Mouse (Mus musculus) MEL (cell line): ENCODE data around the gene Pde4a. TPM values are rescaled to one million over a fixed set of nuclear protein-coding genes. Genes with fewer than 3 reads are reported as not detected.

Experiments
- DNase-seq: peaks from one replicate; pipeline ENCODE4 v3.0.0; 2011; ENCODE audit warnings: low read depth, low spot score
- H3K27ac ChIP-seq: 2 replicates; pipeline ENCODE4 v1.5.1; 2012; ENCODE audit warnings: low read depth, mild to moderate bottlenecking, control low read depth, low read length, moderate library complexity; ENCODE audit not compliant: control insufficient read depth
- H3K27me3 ChIP-seq, 2 experiments: fragments of 150-350 bp in 1 of 2; sonication (generic) in 1 of 2; 2 replicates each; pipeline ENCODE4 v1.6.1; 2012; ENCODE audit warnings: low read length in 2 of 2, mild to moderate bottlenecking in 2 of 2, improper control_type of control experiment in 1 of 2, moderate library complexity in 1 of 2; ENCODE audit not compliant: insufficient read depth in 2 of 2, control insufficient read depth in 1 of 2
- H3K36me3 ChIP-seq, 2 experiments: 2 replicates each; pipeline ENCODE4 v1.6.1; 2012 to 2014; ENCODE audit warnings: low read length in 2 of 2, improper control_type of control experiment in 1 of 2, inconsistent platforms in 1 of 2, mild to moderate bottlenecking in 1 of 2; ENCODE audit not compliant: insufficient read depth in 2 of 2, control insufficient read depth in 1 of 2
- H3K4me1 ChIP-seq, 2 experiments: fragments of 150-350 bp in 1 of 2; sonication (generic) in 1 of 2; 2 replicates each; pipeline ENCODE4 v1.6.1; 2012; ENCODE audit warnings: low read length in 2 of 2, improper control_type of control experiment in 1 of 2, mild to moderate bottlenecking in 1 of 2; ENCODE audit not compliant: insufficient read depth in 2 of 2, control insufficient read depth in 1 of 2
- H3K4me3 ChIP-seq, 2 experiments: fragments of 150-350 bp in 1 of 2; sonication (generic) in 1 of 2; 2 replicates each; pipeline ENCODE4 v1.5.1; 2012; ENCODE audit warnings: low read depth in 2 of 2, low read length in 2 of 2, mild to moderate bottlenecking in 2 of 2, moderate library complexity in 2 of 2, control low read depth in 1 of 2, improper control_type of control experiment in 1 of 2; ENCODE audit not compliant: control insufficient read depth in 1 of 2, insufficient read depth in 1 of 2
- H3K79me2 ChIP-seq: 2 replicates; pipeline ENCODE4 v1.6.1; 2012; ENCODE audit warnings: mild to moderate bottlenecking, low read length, moderate library complexity; ENCODE audit not compliant: control insufficient read depth, poor library complexity, insufficient read depth
- H3K9ac ChIP-seq: 2 replicates; pipeline ENCODE4 v1.6.1; 2012; ENCODE audit warnings: low read depth, mild to moderate bottlenecking, control low read depth, low read length, moderate library complexity; ENCODE audit not compliant: control insufficient read depth, poor library complexity, severe bottlenecking
- H3K9me3 ChIP-seq: fragments of 150-350 bp; sonication (generic); replicated peaks from 2 replicates; pipeline ENCODE4 v1.6.1; 2012; ENCODE audit warnings: mild to moderate bottlenecking, low read length, improper control_type of control experiment, moderate library complexity; ENCODE audit not compliant: insufficient read depth
- CTCF ChIP-seq, 3 experiments: IDR thresholded peaks in 2 of 3; conservative IDR thresholded peaks in 1 of 3; 2 replicates each; pipeline ENCODE4 v1.5.1; 2011 to 2012; ENCODE audit warnings: low read length in 3 of 3, low read depth in 2 of 3, mild to moderate bottlenecking in 2 of 3, improper control_type of control experiment in 1 of 3, inconsistent platforms in 1 of 3, mixed read lengths in 1 of 3, moderate library complexity in 1 of 3; ENCODE audit not compliant: control insufficient read depth in 1 of 3, insufficient read depth in 1 of 3, poor library complexity in 1 of 3, severe bottlenecking in 1 of 3
- MAX ChIP-seq: IDR thresholded peaks from 2 replicates; pipeline ENCODE4 v1.6.1; 2011; ENCODE audit warnings: low read length, improper control_type of control experiment
- MAZ ChIP-seq: IDR thresholded peaks from 2 replicates; pipeline ENCODE4 v1.6.1; 2012; ENCODE audit warnings: low read depth, mild to moderate bottlenecking, inconsistent platforms, low read length, improper control_type of control experiment
- MEF2A ChIP-seq: IDR thresholded peaks from 2 replicates; pipeline ENCODE4 v1.6.1; 2014; ENCODE audit warnings: low read depth, mild to moderate bottlenecking, inconsistent platforms, low read length, improper control_type of control experiment; ENCODE audit not compliant: poor library complexity, insufficient replicate concordance, severe bottlenecking; ENCODE audit errors: extremely low read depth
- MXI1 ChIP-seq: IDR thresholded peaks from 2 replicates; pipeline ENCODE4 v1.6.1; 2011; ENCODE audit warnings: mild to moderate bottlenecking, low read depth, low read length, improper control_type of control experiment
- MYC ChIP-seq: IDR thresholded peaks from 2 replicates; pipeline ENCODE4 v1.6.1; 2011; ENCODE audit warnings: low read depth, mild to moderate bottlenecking, low read length, improper control_type of control experiment, moderate library complexity
- POLR2A ChIP-seq, 2 experiments: IDR thresholded peaks; 2 replicates each; pipeline ENCODE4 v1.6.1; 2011 to 2012; ENCODE audit warnings: low read length in 2 of 2, mild to moderate bottlenecking in 2 of 2, control low read depth in 1 of 2, improper control_type of control experiment in 1 of 2, low read depth in 1 of 2, moderate library complexity in 1 of 2; ENCODE audit not compliant: control insufficient read depth in 1 of 2, insufficient read depth in 1 of 2, poor library complexity in 1 of 2
- POLR2AphosphoS5 ChIP-seq: IDR thresholded peaks from 2 replicates; pipeline ENCODE4 v1.6.1; 2012; ENCODE audit warnings: low read depth, borderline replicate concordance, mild to moderate bottlenecking, inconsistent platforms, low read length, moderate library complexity, mixed read lengths
- TBP ChIP-seq: IDR thresholded peaks from 2 replicates; pipeline ENCODE4 v1.8.0; 2011; ENCODE audit warnings: low read depth, low read length, improper control_type of control experiment
- TCF12 ChIP-seq: IDR thresholded peaks from 2 replicates; pipeline ENCODE4 v1.6.1; 2014; ENCODE audit warnings: low read depth, mild to moderate bottlenecking, inconsistent platforms, low read length, improper control_type of control experiment, moderate library complexity
- UBTF ChIP-seq: IDR thresholded peaks from 2 replicates; pipeline ENCODE4 v1.6.1; 2012; ENCODE audit warnings: low read depth, mild to moderate bottlenecking, inconsistent platforms, low read length, improper control_type of control experiment, moderate library complexity, borderline replicate concordance; ENCODE audit not compliant: insufficient read depth
- USF1 ChIP-seq: IDR thresholded peaks from 2 replicates; pipeline ENCODE4 v1.6.1; 2014; ENCODE audit warnings: low read depth, mild to moderate bottlenecking, inconsistent platforms, low read length, improper control_type of control experiment, moderate library complexity
- ZMIZ1 ChIP-seq: IDR thresholded peaks from 2 replicates; pipeline ENCODE4 v1.6.1; 2012; ENCODE audit warnings: low read depth, mild to moderate bottlenecking, inconsistent platforms, low read length, improper control_type of control experiment, moderate library complexity
- polyA plus RNA-seq, 2 experiments: library from polyadenylated mRNA; stranded (reverse) in 1 of 2; unstranded in 1 of 2; fragments of >175 nt in 1 of 2; fragments of >200 nt in 1 of 2; gene quantifications; 2 replicates each; pipeline versions ENCODE4 v1.2.1 to v1.2.4; 2012; ENCODE audit warnings: low replicate concordance in 2 of 2, low read depth in 1 of 2; ENCODE audit not compliant: insufficient read length in 2 of 2, insufficient read depth in 1 of 2, missing spikeins in 1 of 2
- total RNA-seq: library from RNA; depleted of rRNA; stranded (reverse); fragments of 300-350 nt; gene quantifications from 2 replicates; pipeline ENCODE4 v1.2.3, GENCODE M21; 2012; rRNA removed

Gene Pde4a
- total RNA-seq (13.8 and 16.6 TPM in 2 replicates), polyA plus RNA-seq (10 to 100 TPM; 45.6 to 53.9 TPM)

DNA sequence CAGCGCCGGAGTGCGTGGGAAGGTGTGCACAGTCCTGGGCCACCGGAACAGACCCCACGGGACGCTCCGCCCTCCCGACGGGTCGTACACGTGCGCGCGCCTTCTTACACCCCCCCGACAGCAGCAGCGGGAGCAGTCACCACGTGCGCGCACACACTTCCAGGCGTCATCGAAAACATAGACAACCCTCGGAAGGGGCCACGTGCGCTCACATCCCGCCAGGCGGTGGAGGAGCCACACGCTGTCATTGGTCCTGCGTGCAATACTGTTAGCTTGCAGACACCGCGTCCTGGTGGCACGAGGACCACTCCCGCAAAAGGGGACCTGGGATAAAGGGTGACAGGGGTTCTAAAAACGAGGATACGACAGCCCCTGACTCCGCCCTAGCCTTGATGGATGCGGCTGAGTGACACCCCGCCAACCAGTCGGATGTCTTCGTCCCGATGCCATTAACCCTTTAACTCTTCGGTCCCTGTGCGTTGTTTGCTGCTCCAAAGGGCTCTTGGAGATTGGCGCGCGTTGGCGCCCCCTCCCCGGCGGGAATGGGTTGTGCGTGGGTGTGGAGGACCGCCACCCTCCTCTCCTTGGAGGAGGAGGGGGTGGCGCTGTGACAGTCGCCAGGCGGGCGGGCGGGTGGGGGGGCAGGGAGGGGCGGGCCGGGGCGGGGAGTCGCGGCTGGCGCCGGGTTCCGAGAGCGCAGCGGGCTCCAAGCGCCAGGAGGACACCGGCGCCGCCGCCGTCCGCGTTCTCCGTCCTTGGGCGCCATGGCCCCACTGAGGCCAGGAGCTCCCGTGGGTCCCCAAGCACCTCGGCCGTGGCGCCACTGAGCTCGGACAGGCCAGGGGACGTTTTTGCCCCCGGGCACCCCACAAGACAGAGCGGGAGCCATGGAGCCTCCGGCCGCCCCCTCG lies at the start of gene Pde4a:
TSS of gene Pde4a (plus strand) at position 674 of the 911 bp plus-strand sequence.
- TF ChIP-seq USF1 (no peak), TBP (peak; percentile 57; the same call in 1 of the 2 replicates), UBTF (peak; percentile 27), MAX (no peak), TCF12 (no peak), POLR2AphosphoS5 (peak; percentile 69; the same call in 1 of the 2 replicates), POLR2A (IDR thresholded peaks at IDR 0.05; ENCODE audit: control insufficient read depth in 1 of 2, insufficient read depth in 1 of 2, low read depth in 1 of 2, low read length in 2 of 2, poor library complexity in 1 of 2) (peak in 1 of 2 experiments; percentile 90; a peak in 2 of 4 replicates)
- peak; percentile 100 for DNase-seq
- Histone ChIP-seq H3K9me3 (no peaks in the 10 kb centered on the region), H3K27ac (peak within 1 kb of the TSS; percentile 79), H3K4me3 (peak within 1 kb of the TSS; percentile 71 to 81), H3K9ac (peak within 1 kb of the TSS; percentile 82), H3K27me3 (no peaks in the 10 kb centered on the region), H3K36me3 (peaks cover 0 to 24% of the 10 kb centered on the region in 2 experiments; a peak in 2 of 4 replicates), H3K79me2 (peaks cover 23% of the 10 kb centered on the region), H3K4me1 (peaks cover 18 to 39% of the 10 kb centered on the region in 2 experiments)

DNA sequence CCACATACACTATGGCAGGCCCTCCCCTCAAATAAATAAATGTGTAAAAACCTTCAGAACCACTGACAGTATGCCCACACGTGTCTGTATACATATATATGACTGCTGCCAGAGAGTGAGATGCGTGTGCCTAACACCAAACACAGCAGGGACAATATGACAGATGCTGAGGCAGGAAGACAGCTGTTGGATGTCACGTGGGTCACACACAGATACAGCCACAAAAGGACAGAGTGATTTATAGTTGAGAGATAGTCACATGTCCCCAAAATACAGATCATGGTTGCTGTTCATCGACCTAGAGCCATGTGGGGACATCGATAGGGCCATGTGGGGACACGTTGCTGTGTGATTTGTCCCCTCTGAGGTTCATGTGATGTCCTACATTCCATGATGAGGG lies 48.4 kb upstream of the Pde4a start:
- H3K9me3 ChIP-seq, result no peaks in the 10 kb centered on the region
- TF ChIP-seq USF1, result 0 out of 2 replicates have a peak, but pooled peaks have one; percentile 6
- no peak for TF ChIP-seq MEF2A

DNA sequence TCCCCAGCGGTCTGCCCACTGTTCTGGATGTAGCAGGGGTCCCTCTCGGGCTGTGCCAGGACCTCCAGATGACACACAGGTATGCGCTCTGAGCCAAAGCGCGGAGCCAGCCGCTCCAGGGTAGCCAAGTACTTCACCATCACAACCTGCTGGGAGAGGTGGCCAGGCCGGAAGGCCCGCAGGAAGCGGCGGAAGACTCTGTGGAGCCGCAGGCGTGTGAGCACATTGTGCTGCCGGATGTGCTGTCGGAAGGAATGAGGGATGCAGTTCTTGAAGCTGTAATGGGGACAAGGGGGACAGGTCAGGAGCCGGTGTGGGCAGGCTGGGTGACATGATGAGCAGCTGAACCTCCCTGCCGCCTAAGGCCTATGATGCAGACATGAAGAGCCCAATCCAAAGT lies 44.0 kb upstream of the Pde4a start:
- H3K79me2 ChIP-seq, result no peaks in the 10 kb centered on the region
- no peak for TF ChIP-seq MXI1
- no peak for TF ChIP-seq UBTF
- no peak for TF ChIP-seq CTCF (IDR thresholded peaks at IDR 0.05 in 2 of 3, conservative IDR thresholded peaks at IDR 0.05 in 1 of 3; ENCODE audit: control insufficient read depth in 1 of 3, insufficient read depth in 1 of 3, low read depth in 2 of 3, low read length in 3 of 3, poor library complexity in 1 of 3, severe bottlenecking in 1 of 3)
- TF ChIP-seq ZMIZ1, result no peak
- TF ChIP-seq MAZ, result no peak
- TF ChIP-seq MYC, result no peak
- H3K27me3 ChIP-seq, result no peaks in the 10 kb centered on the region
- no peak for DNase-seq
- H3K36me3 ChIP-seq, result peaks cover 5 to 16% of the 10 kb centered on the region in 2 experiments; a peak in 3 of 4 replicates
- peaks cover 9 to 19% of the 10 kb centered on the region in 2 experiments for H3K4me1 ChIP-seq
- no peak overlapping the region for H3K27ac ChIP-seq
- H3K4me3 ChIP-seq, result no peak overlapping the region
- no peaks in the 10 kb centered on the region for H3K9me3 ChIP-seq
- H3K9ac ChIP-seq, result no peak overlapping the region

More for the DNA sequence above, 48.4 kb upstream of the Pde4a start:
- Histone ChIP-seq H3K36me3 (peaks cover 0 to 3% of the 10 kb centered on the region in 2 experiments; a peak in 1 of 4 replicates), H3K27ac (no peak overlapping the region), H3K4me1 (no peaks in the 10 kb centered on the region), H3K4me3 (no peak overlapping the region), H3K27me3 (no peaks in the 10 kb centered on the region), H3K79me2 (no peaks in the 10 kb centered on the region), H3K9ac (no peak overlapping the region)
- DNase-seq, result no peak
